Mouse (Mus musculus) CH12.LX (cell line): ENCODE data around the gene Fam83f. TPM values are rescaled to one million over a fixed set of nuclear protein-coding genes. Genes with fewer than 3 reads are reported as not detected.

Source experiments
- DNase-seq: peaks from one replicate; pipeline ENCODE4 v3.0.0-alpha.2; 2013; ENCODE audit errors: extremely low read depth
- H3K27ac ChIP-seq: 2 replicates; pipeline ENCODE4 v1.5.1; 2012; ENCODE audit warnings: low read depth, mild to moderate bottlenecking, control low read depth, moderate library complexity; ENCODE audit not compliant: insufficient read depth
- H3K27me3 ChIP-seq: replicated peaks from 2 replicates; pipeline ENCODE3; 2012; ENCODE audit warnings: inconsistent platforms
- H3K36me3 ChIP-seq, 2 experiments: replicated peaks in 1 of 2; 2 replicates each; pipeline versions ENCODE3 to v1.6.1; 2012; ENCODE audit warnings: inconsistent platforms in 1 of 2, low read length in 1 of 2, mild to moderate bottlenecking in 1 of 2, mixed read lengths in 1 of 2, moderate library complexity in 1 of 2; ENCODE audit not compliant: control insufficient read depth in 1 of 2, insufficient read depth in 1 of 2
- H3K4me1 ChIP-seq, 2 experiments: 2 replicates each; pipeline ENCODE4 v1.6.1; 2012; ENCODE audit warnings: inconsistent platforms in 1 of 2, moderate library complexity in 1 of 2; ENCODE audit not compliant: insufficient read depth in 2 of 2, control insufficient read depth in 1 of 2
- H3K4me2 ChIP-seq: 2 replicates; pipeline ENCODE4 v1.6.1; 2012; ENCODE audit warnings: low read depth, mild to moderate bottlenecking, control low read depth; ENCODE audit not compliant: poor library complexity, insufficient read depth, severe bottlenecking
- H3K4me3 ChIP-seq, 3 experiments: fragments of 150-350 bp in 1 of 3; sonication (generic) in 1 of 3; replicated peaks in 1 of 3; 2 replicates each; pipeline versions ENCODE3 to v1.5.1; 2011 to 2012; ENCODE audit warnings: low read depth in 2 of 3, low read length in 2 of 3, mild to moderate bottlenecking in 2 of 3, moderate library complexity in 2 of 3, control low read depth in 1 of 3, improper control_type of control experiment in 1 of 3, inconsistent platforms in 1 of 3, mixed read lengths in 1 of 3; ENCODE audit not compliant: poor library complexity in 1 of 3
- H3K79me2 ChIP-seq: replicated peaks from 2 replicates; pipeline ENCODE4 v1.6.1; 2012; ENCODE audit warnings: mild to moderate bottlenecking, moderate library complexity; ENCODE audit not compliant: control insufficient read depth, poor library complexity, insufficient read depth, severe bottlenecking; ENCODE audit errors: extremely low read depth
- H3K9ac ChIP-seq: 2 replicates; pipeline ENCODE4 v1.6.1; 2012; ENCODE audit warnings: low read depth, mild to moderate bottlenecking, control low read depth, moderate library complexity; ENCODE audit not compliant: insufficient read depth
- H3K9me3 ChIP-seq: replicated peaks from 2 replicates; pipeline ENCODE3; 2012; ENCODE audit warnings: low read length, inconsistent platforms, mixed read lengths
- BHLHE40 ChIP-seq: IDR thresholded peaks from 2 replicates; pipeline ENCODE4 v1.6.1; 2011; ENCODE audit warnings: mild to moderate bottlenecking, low read depth, low read length, improper control_type of control experiment
- CHD1 ChIP-seq: IDR thresholded peaks from 2 replicates; pipeline ENCODE4 v1.6.1; 2012; ENCODE audit warnings: low read depth, low read length, improper control_type of control experiment, inconsistent platforms
- CHD2 ChIP-seq: IDR thresholded peaks from 2 replicates; pipeline ENCODE4 v1.6.1; 2011; ENCODE audit warnings: low read length, improper control_type of control experiment
- E2F4 ChIP-seq: IDR thresholded peaks from 2 replicates; pipeline ENCODE4 v1.6.1; 2011; ENCODE audit warnings: low read depth, low read length, improper control_type of control experiment; ENCODE audit not compliant: insufficient replicate concordance
- ELF1 ChIP-seq: IDR thresholded peaks from 2 replicates; pipeline ENCODE4 v1.6.1; 2014; ENCODE audit warnings: low read depth, mild to moderate bottlenecking, inconsistent platforms, low read length, improper control_type of control experiment
- EP300 ChIP-seq: IDR thresholded peaks from 2 replicates; pipeline ENCODE4 v1.6.1; 2011; ENCODE audit warnings: low read length, improper control_type of control experiment
- ETS1 ChIP-seq: conservative IDR thresholded peaks from 2 replicates; pipeline ENCODE4 v1.6.1; 2012; ENCODE audit warnings: low read depth, mild to moderate bottlenecking, inconsistent platforms, low read length, improper control_type of control experiment, moderate library complexity
- GABPA ChIP-seq: IDR thresholded peaks from 2 replicates; pipeline ENCODE4 v1.6.1; 2012; ENCODE audit warnings: low read depth, low read length, improper control_type of control experiment, inconsistent platforms; ENCODE audit not compliant: insufficient replicate concordance
- IRF4 ChIP-seq: IDR thresholded peaks from 2 replicates; pipeline ENCODE4 v1.6.1; 2014; ENCODE audit warnings: low read depth, mild to moderate bottlenecking, inconsistent platforms, low read length, improper control_type of control experiment
- JUND ChIP-seq: conservative IDR thresholded peaks from 2 replicates; pipeline ENCODE4 v1.6.1; 2011; ENCODE audit warnings: low read depth, low read length, improper control_type of control experiment
- MAFK ChIP-seq: IDR thresholded peaks from 2 replicates; pipeline ENCODE4 v1.6.1; 2011; ENCODE audit warnings: low read length, improper control_type of control experiment; ENCODE audit not compliant: insufficient replicate concordance
- MYC ChIP-seq: IDR thresholded peaks from 2 replicates; pipeline ENCODE4 v1.6.1; 2011; ENCODE audit warnings: low read depth, mild to moderate bottlenecking, improper control_type of control experiment, low read length
- NELFE ChIP-seq: IDR thresholded peaks from 2 replicates; pipeline ENCODE4 v1.6.1; 2011; ENCODE audit warnings: low read depth, low read length, improper control_type of control experiment
- NRF1 ChIP-seq: IDR thresholded peaks from 2 replicates; pipeline ENCODE4 v1.6.1; 2014; ENCODE audit warnings: low read depth, mild to moderate bottlenecking, inconsistent platforms, low read length, improper control_type of control experiment, moderate library complexity
- PAX5 ChIP-seq: IDR thresholded peaks from 2 replicates; pipeline ENCODE4 v1.6.1; 2012; ENCODE audit warnings: low read length, inconsistent platforms, mixed read lengths
- SMC3 ChIP-seq: IDR thresholded peaks from 2 replicates; pipeline ENCODE4 v1.6.1; 2011; ENCODE audit warnings: low read depth, low read length, improper control_type of control experiment
- TCF12 ChIP-seq: IDR thresholded peaks from 2 replicates; pipeline ENCODE4 v1.6.1; 2014; ENCODE audit warnings: low read depth, mild to moderate bottlenecking, inconsistent platforms, low read length, improper control_type of control experiment
- UBTF ChIP-seq: IDR thresholded peaks from 2 replicates; pipeline ENCODE4 v1.6.1; 2012; ENCODE audit warnings: low read depth, mild to moderate bottlenecking, inconsistent platforms, low read length, improper control_type of control experiment, moderate library complexity
- USF1 ChIP-seq: IDR thresholded peaks from 2 replicates; pipeline ENCODE4 v1.6.1; 2014; ENCODE audit warnings: low read depth, mild to moderate bottlenecking, inconsistent platforms, low read length, improper control_type of control experiment
- USF2 ChIP-seq: conservative IDR thresholded peaks from 2 replicates; pipeline ENCODE4 v1.6.1; 2011; ENCODE audit warnings: low read depth, low read length, improper control_type of control experiment
- ZMIZ1 ChIP-seq: IDR thresholded peaks from 2 replicates; pipeline ENCODE4 v1.6.1; 2012; ENCODE audit warnings: low read depth, mild to moderate bottlenecking, inconsistent platforms, low read length, improper control_type of control experiment
- ZNF384 ChIP-seq: IDR thresholded peaks from 2 replicates; pipeline ENCODE4 v1.6.1; 2012; ENCODE audit warnings: low read depth, low read length, improper control_type of control experiment, inconsistent platforms
- dilution Hi-C: fragments of 300-500 bp; cut with MboI; formaldehyde crosslinking; loops from 2 replicates; pipeline ENCODE4 v1.14.3; 2020; ENCODE audit warnings: low sequenced_read_pairs; ENCODE audit not compliant: extremely low pct_unique_long_range_greater_than_20kb, extremely low pct_ligation_motif_present
- in situ Hi-C: fragments of 300-500 bp; cut with MboI; formaldehyde crosslinking; loops from 3 replicates; pipeline ENCODE4 v1.14.3; 2019; ENCODE audit warnings: low sequenced_read_pairs, low pct_ligation_motif_present, low pct_unique_long_range_greater_than_20kb, mixed read lengths
- polyA plus RNA-seq: library from polyadenylated mRNA; unstranded; fragments of >175 nt; gene quantifications from 2 replicates; pipeline ENCODE4 v1.2.1, GENCODE M21; 2012; ENCODE audit warnings: low read depth; ENCODE audit not compliant: insufficient read length
- total RNA-seq, 2 experiments: library from RNA; depleted of rRNA; stranded (reverse); fragments of 300-350 nt in 1 of 2; fragments of >200 nt in 1 of 2; gene quantifications; 2 replicates each; pipeline ENCODE4 v1.2.3; 2012 to 2014

Fam83f gene
- total and polyA plus RNA-seq, 3 experiments = 0.08 to 0.27 (median 0.20) TPM

GRCm38 (mm10) chr15:80645006-80645797 lies 26.4 kb upstream of the Fam83f start:
- dilution Hi-C loops = no loop called here
- H3K27me3 ChIP-seq = no peaks in the 10 kb centered on the region
- in situ Hi-C loops = loop anchor here (25.0 kb wide), 1 partner anchor 142 kb away; no protein-coding TSS in a partner anchor
- H3K4me2 ChIP-seq = no peak overlapping the region
- DNase-seq = no peak
- peaks cover 0 to 41% of the 10 kb centered on the region in 2 experiments for H3K36me3 ChIP-seq
- no peak overlapping the region for H3K4me3 ChIP-seq
- no peaks in the 10 kb centered on the region for H3K79me2 ChIP-seq
- no peaks in the 10 kb centered on the region for H3K9me3 ChIP-seq
- H3K27ac ChIP-seq = no peak overlapping the region
- peaks cover 19 to 22% of the 10 kb centered on the region in 2 experiments for H3K4me1 ChIP-seq
- no peak for TF ChIP-seq CHD1
- TF ChIP-seq ZNF384 = no peak
- TF ChIP-seq USF1 = no peak
- no peak for TF ChIP-seq PAX5
- TF ChIP-seq SMC3 = no peak
- TF ChIP-seq TCF12 = no peak
- no peak for TF ChIP-seq MYC
- TF ChIP-seq NELFE = no peak
- no peak for TF ChIP-seq MAFK
- no peak for TF ChIP-seq GABPA
- TF ChIP-seq ELF1 = no peak
- TF ChIP-seq ZMIZ1 = no peak
- no peak for TF ChIP-seq JUND
- TF ChIP-seq CHD2 = no peak
- TF ChIP-seq E2F4 = no peak
- TF ChIP-seq ETS1 = no peak
- H3K9ac ChIP-seq = no peak overlapping the region

DNA sequence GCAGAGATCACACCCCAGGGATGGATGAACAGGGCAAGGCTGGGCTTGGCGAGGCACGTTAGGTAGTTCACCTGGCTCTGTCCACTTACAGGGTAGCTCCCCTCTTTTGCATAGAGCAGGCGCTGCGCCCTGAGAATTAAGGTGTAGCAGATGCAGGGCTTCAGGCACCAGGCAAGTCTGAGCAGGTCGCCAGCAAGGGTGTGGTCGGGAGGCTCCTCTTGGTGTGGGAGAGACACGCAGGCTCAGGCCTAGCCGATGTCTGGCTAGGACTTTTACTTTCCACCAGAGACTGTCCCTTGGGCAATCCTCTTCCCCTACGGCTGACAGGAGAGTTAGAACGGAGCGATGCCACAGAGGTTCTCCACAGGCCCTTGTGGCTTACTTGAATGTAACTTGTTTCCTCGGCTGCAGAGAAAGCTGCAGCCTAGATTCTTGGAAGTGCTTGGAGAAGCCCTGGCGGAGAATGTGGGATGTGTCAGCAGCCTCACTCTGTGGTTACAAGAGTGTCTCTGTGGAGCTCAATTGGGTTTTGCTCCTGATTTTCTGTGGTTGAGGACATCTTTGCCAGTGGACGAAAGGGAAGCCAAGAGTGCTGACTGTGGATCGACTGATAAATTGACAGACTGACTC lies 22.6 kb upstream of the Fam83f start:
- in situ Hi-C loops (loop anchor here (25.0 kb wide), 1 partner anchor 138 kb away; no protein-coding TSS in a partner anchor), dilution Hi-C loops (no loop called here)
- no peak overlapping the region for H3K27ac ChIP-seq
- no peaks in the 10 kb centered on the region for H3K79me2 ChIP-seq
- peaks cover 22 to 36% of the 10 kb centered on the region in 2 experiments for H3K4me1 ChIP-seq
- 0 out of 2 replicates have a peak overlapping the region, but pooled peaks have one; percentile 2 for H3K4me2 ChIP-seq
- peaks cover 6% of the 10 kb centered on the region for H3K9me3 ChIP-seq
- no peaks in the 10 kb centered on the region for H3K27me3 ChIP-seq
- peak; percentile 90; the same call in 1 of the 2 replicates for TF ChIP-seq CHD1
- peak; percentile 63 for TF ChIP-seq NRF1
- TF ChIP-seq TCF12 = peak; percentile 59; the same call in 1 of the 2 replicates
- TF ChIP-seq ETS1 = peak; percentile 57; the same call in 1 of the 2 replicates
- TF ChIP-seq GABPA = no peak
- TF ChIP-seq IRF4 = peak; percentile 27; the same call in 1 of the 2 replicates
- no peak for TF ChIP-seq USF2
- TF ChIP-seq BHLHE40 = peak; percentile 60; the same call in 1 of the 2 replicates
- no peak for TF ChIP-seq UBTF
- peak; percentile 43 for TF ChIP-seq EP300
- H3K36me3 ChIP-seq = peaks cover 0 to 36% of the 10 kb centered on the region in 2 experiments
- peak; percentile 65 for DNase-seq
- H3K9ac ChIP-seq = no peak overlapping the region
- no peak overlapping the region for H3K4me3 ChIP-seq
